Comparison of ENCODE assay signal across 9 mouse cellular contexts in the genomic region with DNA sequence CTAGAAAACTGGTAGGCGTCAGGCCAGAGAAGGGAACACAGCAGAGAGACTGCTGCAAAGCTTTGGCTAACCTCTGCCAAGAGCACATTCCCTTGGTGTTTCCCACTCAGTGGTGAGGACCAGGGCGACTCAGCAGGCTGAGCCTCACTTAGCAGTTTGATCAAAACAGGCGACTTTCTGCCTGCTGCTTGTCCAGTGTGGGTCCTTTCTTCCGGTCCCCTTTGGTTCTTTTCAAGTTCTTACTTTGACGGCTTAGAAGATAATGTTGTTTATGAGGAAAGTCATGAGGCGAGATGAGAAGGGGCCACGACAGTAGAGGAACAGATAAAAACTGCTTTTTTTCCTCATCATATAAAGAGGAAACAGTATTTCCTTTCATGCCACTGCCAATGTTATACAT. TPM values are rescaled to one million over a fixed set of nuclear protein-coding genes. Genes with fewer than 3 reads are reported as not detected.
DNase-seq lines count a peak whose midpoint lies in the region; ATAC-seq and TF ChIP-seq lines count a peak whose summit lies in the region.
"Had no signal": no experiment of that assay in that cellular context is flagged by ENCODE, and none has a peak within 500 bp of the region (broad histone marks: within the 10 kb centered on the region; RNA-seq: fewer than 3 reads in every experiment).

No protein-coding gene starts in this region.

- TF ChIP-seq CTCF in intestine, postnatal 0 days (IDR thresholded peaks at IDR 0.05; ENCODE audit: low read depth) = no peak

- H3K4me1 ChIP-seq in kidney, embryonic 15.5 days = peaks cover 10% of the 10 kb centered on the region
- peaks cover 5 to 34% of the 10 kb centered on the region in 2 experiments; a peak in 3 of 4 replicates for H3K4me1 ChIP-seq in heart, embryonic 14.5 days (ENCODE audit: control insufficient read depth in 2 of 2, insufficient read depth in 2 of 2, low read length in 2 of 2)
- H3K4me1 ChIP-seq in lung, embryonic 16.5 days (replicated peaks; ENCODE audit: control insufficient read depth, insufficient read depth, low read length) = peaks cover 16% of the 10 kb centered on the region
- H3K4me1 ChIP-seq in intestine, postnatal 0 days (replicated peaks; ENCODE audit: control insufficient read depth, insufficient read depth, low read length) = 0 out of 2 replicates have a peak, but pooled peaks cover 2% of the 10 kb centered on the region

- WGBS in kidney, embryonic 15.5 days = 56% methylated on average over 7 of the region's 7 CpGs
- WGBS in heart, embryonic 14.5 days = 30% methylated on average over 7 of the region's 7 CpGs
- 27% methylated on average over 7 of the region's 7 CpGs for WGBS in lung, embryonic 16.5 days
- WGBS in intestine, postnatal 0 days = 26% methylated on average over 7 of the region's 7 CpGs

- H3K27ac ChIP-seq in kidney, embryonic 15.5 days = peak overlapping the region; percentile 34; the same call in 1 of the 2 replicates
- peak overlapping the region; percentile 46 to 64; a peak in 3 of 4 replicates for H3K27ac ChIP-seq in heart, embryonic 14.5 days (replicated peaks in 1 of 2; ENCODE audit: control insufficient read depth in 1 of 2, insufficient read depth in 1 of 2, low read depth in 2 of 2, low read length in 2 of 2)
- H3K27ac ChIP-seq in lung, embryonic 16.5 days (ENCODE audit: low read length) = peak overlapping the region; percentile 83
- H3K27ac ChIP-seq in intestine, postnatal 0 days (ENCODE audit: low read depth, low read length) = no peak overlapping the region

- H3K27me3 ChIP-seq in kidney, embryonic 15.5 days = no peaks in the 10 kb centered on the region
- no peaks in the 10 kb centered on the region for H3K27me3 ChIP-seq in heart, embryonic 14.5 days (ENCODE audit: control insufficient read depth, insufficient read depth, low read length)
- H3K27me3 ChIP-seq in lung, embryonic 16.5 days (ENCODE audit: control insufficient read depth, insufficient read depth, low read depth, low read length) = no peaks in the 10 kb centered on the region
- H3K27me3 ChIP-seq in intestine, postnatal 0 days (replicated peaks; ENCODE audit: control insufficient read depth, insufficient read depth, low read length) = no peaks in the 10 kb centered on the region

- H3K36me3 ChIP-seq in kidney, embryonic 15.5 days = no peaks in the 10 kb centered on the region
- 0 out of 2 replicates have a peak, but pooled peaks cover 2% of the 10 kb centered on the region for H3K36me3 ChIP-seq in heart, embryonic 14.5 days (ENCODE audit: control insufficient read depth, insufficient read depth, low read length)
- no peaks in the 10 kb centered on the region for H3K36me3 ChIP-seq in lung, embryonic 16.5 days (ENCODE audit: control insufficient read depth, insufficient read depth, low read length)
- H3K36me3 ChIP-seq in intestine, postnatal 0 days (ENCODE audit: control insufficient read depth, insufficient read depth) = no peaks in the 10 kb centered on the region

- H3K4me2 ChIP-seq in kidney, embryonic 15.5 days = no peak overlapping the region
- H3K4me2 ChIP-seq in heart, embryonic 14.5 days (ENCODE audit: low read length) = no peak overlapping the region
- H3K4me2 ChIP-seq in lung, embryonic 16.5 days (ENCODE audit: low read depth, low read length) = peak overlapping the region; percentile 12
- no peak overlapping the region for H3K4me2 ChIP-seq in intestine, postnatal 0 days (replicated peaks; ENCODE audit: low read depth)

- no peak for ATAC-seq in kidney, embryonic 15.5 days (replicated peaks; ENCODE audit: low FRiP score)
- no peak for ATAC-seq in heart, embryonic 14.5 days (ENCODE audit: insufficient number of reproducible peaks, insufficient read depth, low FRiP score, low read depth)
- peak; percentile 90 for ATAC-seq in lung, embryonic 16.5 days (ENCODE audit: low read depth)
- ATAC-seq in intestine, postnatal 0 days = no peak
- ATAC-seq: hindbrain, embryonic 16.5 days had no signal

- H3K9me3 ChIP-seq in kidney, embryonic 15.5 days (replicated peaks) = no peaks in the 10 kb centered on the region
- no peaks in the 10 kb centered on the region for H3K9me3 ChIP-seq in heart, embryonic 14.5 days (ENCODE audit: control insufficient read depth, low read length)
- H3K9me3 ChIP-seq in lung, embryonic 16.5 days (ENCODE audit: control insufficient read depth, low read length) = no peaks in the 10 kb centered on the region
- H3K9me3 ChIP-seq in intestine, postnatal 0 days (ENCODE audit: control insufficient read depth) = no peaks in the 10 kb centered on the region

- no peak for DNase-seq in kidney, adult 11 months
- DNase-seq in NIH3T3 (ENCODE audit: low read depth) = peak; percentile 71
- DNase-seq in ovary, adult 18-20 months (ENCODE audit: low spot score) = no peak
- DNase-seq in layer of hippocampus, adult 8-10 months (ENCODE audit: low spot score in 2 of 2) = no peak

- H3K4me3 ChIP-seq in kidney, embryonic 15.5 days (replicated peaks) = no peak overlapping the region
- H3K4me3 ChIP-seq in heart, embryonic 14.5 days (ENCODE audit: control insufficient read depth in 1 of 2, insufficient read depth in 1 of 2, low read depth in 1 of 2, low read length in 2 of 2) = no peak overlapping the region
- H3K4me3 ChIP-seq in lung, embryonic 16.5 days (ENCODE audit: low read length) = no peak overlapping the region
- no peak overlapping the region for H3K4me3 ChIP-seq in intestine, postnatal 0 days (ENCODE audit: low read depth, low read length)

- H3K9ac ChIP-seq in kidney, embryonic 15.5 days = no peak overlapping the region
- H3K9ac ChIP-seq in heart, embryonic 14.5 days (ENCODE audit: low read length) = no peak overlapping the region
- H3K9ac ChIP-seq in lung, embryonic 16.5 days (ENCODE audit: low read length) = peak overlapping the region; percentile 32; the same call in 1 of the 2 replicates
- H3K9ac ChIP-seq in intestine, postnatal 0 days (ENCODE audit: low read depth, low read length) = no peak overlapping the region

RNA-seq across cellular contexts. Expression of a gene that starts 49.2 kb away (rescaled TPM):
- polyA plus RNA-seq in kidney, embryonic 15.5 days (2015; fragmentation: Nextera tagmentation; extraction: Ambion mirVana) = 156 and 168 TPM in 2 replicates
- polyA plus RNA-seq in heart, embryonic 14.5 days (2014; fragmentation: Nextera tagmentation; extraction: Ambion mirVana) = 250 and 263 TPM in 2 replicates
- polyA plus RNA-seq in lung, embryonic 16.5 days (2015; fragmentation: Nextera tagmentation; extraction: Ambion mirVana) = 195 TPM in 2 replicates
- 240 and 254 TPM in 2 replicates for polyA plus RNA-seq in intestine, postnatal 0 days (2015; fragmentation: Nextera tagmentation; extraction: Ambion mirVana)
- total RNA-seq in layer of hippocampus, adult 8-10 months (2022) = 10 to 100 TPM; 66.5 to 80.7 (median 73.0) TPM

RNA-seq across cellular contexts. Expression of a gene that starts 49.3 kb away (rescaled TPM):
- 74.6 and 77.8 TPM in 2 replicates for polyA plus RNA-seq in kidney, embryonic 15.5 days (2015; fragmentation: Nextera tagmentation; extraction: Ambion mirVana)
- 63.2 and 72.3 TPM in 2 replicates for polyA plus RNA-seq in heart, embryonic 14.5 days (2014; fragmentation: Nextera tagmentation; extraction: Ambion mirVana)
- 63.9 and 83.5 TPM in 2 replicates for polyA plus RNA-seq in lung, embryonic 16.5 days (2015; fragmentation: Nextera tagmentation; extraction: Ambion mirVana)
- polyA plus RNA-seq in intestine, postnatal 0 days (2015; fragmentation: Nextera tagmentation; extraction: Ambion mirVana) = 58.8 and 60.0 TPM in 2 replicates
- total RNA-seq in layer of hippocampus, adult 8-10 months (2022) = 10 to 100 TPM; 68.9 to 81.4 (median 74.7) TPM
